Mouse (Mus musculus) central nervous system, embryonic 14 days (tissue): ENCODE results near the gene Hus1. TPM values are rescaled to one million over a fixed set of nuclear protein-coding genes. Genes with fewer than 3 reads are reported as not detected.

Experiments used
- polyA plus RNA-seq: library from polyadenylated mRNA; depleted of rRNA; stranded (reverse); fragments of >200 nt; gene quantifications from 2 replicates; pipeline ENCODE4 v1.2.3, GENCODE M21; 2012; rRNA removed

The Hus1 gene
- polyA plus RNA-seq, result 13.5 and 13.6 TPM in 2 replicates

GRCm38 (mm10) chr11:9010853-9011339 lies at the start of gene Hus1:
TSS of gene Hus1 (minus strand) at chr11:9011191.

DNA sequence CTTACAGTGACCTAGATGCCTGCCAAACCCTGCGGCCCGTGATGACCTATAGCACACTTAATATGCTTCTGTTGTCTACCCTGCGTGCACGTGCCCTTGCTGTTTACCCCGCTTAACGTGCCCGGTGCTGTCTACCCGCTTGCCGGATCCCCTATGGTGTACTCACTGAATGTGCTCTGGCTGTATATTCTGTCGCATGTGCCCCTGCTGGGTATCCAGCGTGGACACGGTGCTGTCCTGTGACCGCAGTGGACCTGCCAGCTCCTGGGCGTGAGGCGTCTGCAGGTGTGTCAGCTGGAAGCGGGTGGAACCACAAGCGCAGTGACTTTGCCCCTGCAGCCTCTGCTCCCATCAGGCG lies 37.7 kb upstream of the Hus1 start, which contains the start of gene Sun3:
Sun3 (minus strand) TSS at position 289 of the 358 bp plus-strand sequence.

DNA sequence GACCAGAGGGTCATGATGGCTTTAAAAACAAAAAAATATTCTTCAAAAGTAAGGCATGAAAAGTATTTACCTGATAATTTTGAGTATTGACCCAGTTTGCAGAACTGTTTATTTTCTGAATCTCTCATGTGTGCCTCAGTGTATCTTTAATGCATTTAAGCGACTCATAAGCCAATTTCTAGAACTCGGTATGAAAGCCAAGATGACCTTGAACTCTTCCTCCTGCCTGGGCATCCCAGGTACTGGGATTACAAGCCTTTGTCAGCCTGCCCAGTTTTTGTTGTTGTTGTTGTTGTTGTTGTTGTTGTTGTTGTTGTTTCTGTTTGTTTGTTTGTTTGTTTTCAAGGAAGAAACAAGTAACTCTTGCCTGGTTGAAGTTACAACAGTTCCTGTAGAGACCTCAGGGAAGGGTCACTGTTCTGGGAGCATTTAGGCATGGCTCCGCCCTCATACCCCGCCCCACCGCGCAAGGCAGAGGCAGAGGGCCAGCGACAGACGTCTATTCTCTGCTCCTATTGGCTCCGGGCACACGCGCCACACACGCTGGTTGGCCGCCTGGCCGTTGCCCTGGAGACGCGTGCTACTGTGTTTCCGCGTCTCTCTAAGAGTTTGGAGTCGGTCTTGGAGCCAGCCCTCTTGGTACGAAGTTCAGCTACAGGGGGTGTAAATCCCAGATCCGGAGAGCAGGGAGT lies 37.2 kb upstream of the Hus1 start, which contains the start of gene Gm11992:
Gm11992 (plus strand) TSS at position 584 of the 692 bp plus-strand sequence.

GRCm38 (mm10) chr11:8973166-8973565 lies 37.8 kb downstream of the Hus1 start, which contains the start of gene Pkd1l1:
TSS of gene Pkd1l1 (minus strand) at chr11:8973266.

Other genes starting within 250 kb of the Hus1 start
- 0.20 and 0.28 TPM in 2 replicates for gene Pkd1l1, start 37.9 kb downstream of the Hus1 start, polyA plus RNA-seq
- 0.81 and 0.88 TPM in 2 replicates for gene Gm11992, start 37.4 kb upstream of the Hus1 start, polyA plus RNA-seq
- gene Sun3, start 37.8 kb upstream of the Hus1 start, polyA plus RNA-seq, result 0.14 and 0.15 TPM in 2 replicates
- 2.9 and 3.0 TPM in 2 replicates for gene Upp1, start 106.9 kb upstream of the Hus1 start, polyA plus RNA-seq
- gene Abca13, start 180.8 kb upstream of the Hus1 start, polyA plus RNA-seq, result 0.02 and 0.04 TPM in 2 replicates